Mouse (Mus musculus): ENCODE measurements around the gene Dazap1. TPM values are rescaled to one million over a fixed set of nuclear protein-coding genes. Genes with fewer than 3 reads are reported as not detected.

Dazap1 gene
- polyA plus RNA-seq, 1 experiment = 103 TPM

DNA sequence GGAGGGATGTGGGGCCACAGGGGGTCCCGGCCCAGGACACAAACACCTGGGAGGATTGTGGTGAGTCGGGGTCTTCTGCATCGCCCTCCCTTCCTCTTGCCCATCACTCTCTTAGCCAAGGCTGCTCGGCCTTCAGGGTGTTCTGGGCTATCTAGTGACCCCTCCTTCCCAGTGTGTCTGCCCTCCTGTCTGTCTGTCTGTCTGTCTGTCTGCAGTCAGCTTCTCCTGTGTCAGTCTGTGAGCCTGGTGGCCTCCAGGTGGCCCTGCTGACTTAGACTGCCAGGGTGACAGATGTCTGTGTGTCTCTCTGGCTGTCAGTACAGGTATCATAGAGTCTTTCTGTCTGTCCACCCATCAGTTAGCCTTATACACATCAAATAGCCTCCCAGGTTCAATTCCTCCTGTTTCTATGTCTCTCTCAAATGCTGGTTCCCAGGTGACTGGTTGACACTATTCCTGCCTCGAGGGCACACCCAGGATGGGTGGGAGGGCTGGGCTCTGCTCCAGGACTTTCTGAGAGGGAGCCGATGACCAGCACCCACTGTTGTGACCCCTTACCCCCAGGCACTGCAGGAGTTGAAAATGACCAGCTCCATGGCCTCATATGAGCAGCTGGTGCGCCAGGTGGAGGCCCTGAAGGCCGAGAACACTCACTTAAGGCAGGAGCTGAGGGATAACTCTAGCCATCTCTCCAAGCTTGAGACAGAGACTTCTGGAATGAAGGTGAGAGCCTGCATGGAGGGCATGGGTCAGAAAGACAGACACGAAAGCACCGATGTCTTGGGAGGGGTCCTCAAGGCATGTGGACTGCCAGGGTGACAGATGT is 40.2 kb downstream of the Dazap1 start:
- H3K4me1 ChIP-seq (ENCODE audit: control insufficient read depth, insufficient read depth, low read length) = no peaks in the 10 kb centered on the region
- TF ChIP-seq POLR2A (IDR thresholded peaks at IDR 0.05; ENCODE audit: borderline replicate concordance, low read depth, low read length) (no peak), CTCF (IDR thresholded peaks at IDR 0.05; ENCODE audit: low read depth, low read length) (no peak)
- no peak overlapping the region for H3K4me3 ChIP-seq (ENCODE audit: insufficient read depth, low read length)
- H3K27ac ChIP-seq (ENCODE audit: insufficient read depth, low read depth, low read length) = no peak overlapping the region

DNA sequence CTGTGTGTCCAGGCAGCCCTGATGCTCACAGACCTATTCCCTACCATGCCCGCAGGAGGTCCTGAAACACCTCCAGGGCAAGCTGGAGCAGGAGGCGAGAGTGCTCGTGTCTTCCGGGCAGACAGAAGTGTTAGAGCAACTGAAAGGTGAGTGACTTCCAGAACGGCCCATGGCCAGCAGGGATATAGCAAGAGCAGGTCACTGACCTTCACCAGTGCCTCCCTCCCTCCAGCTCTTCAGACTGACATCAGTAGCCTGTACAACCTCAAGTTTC is 40.7 kb downstream of the Dazap1 start:
- Histone ChIP-seq H3K4me1 (ENCODE audit: control insufficient read depth, insufficient read depth, low read length) (no peaks in the 10 kb centered on the region), H3K27ac (ENCODE audit: insufficient read depth, low read depth, low read length) (no peak overlapping the region), H3K4me3 (ENCODE audit: insufficient read depth, low read length) (no peak overlapping the region)
- TF ChIP-seq CTCF (IDR thresholded peaks at IDR 0.05; ENCODE audit: low read depth, low read length) = no peak
- TF ChIP-seq POLR2A (IDR thresholded peaks at IDR 0.05; ENCODE audit: borderline replicate concordance, low read depth, low read length) = no peak

DNA sequence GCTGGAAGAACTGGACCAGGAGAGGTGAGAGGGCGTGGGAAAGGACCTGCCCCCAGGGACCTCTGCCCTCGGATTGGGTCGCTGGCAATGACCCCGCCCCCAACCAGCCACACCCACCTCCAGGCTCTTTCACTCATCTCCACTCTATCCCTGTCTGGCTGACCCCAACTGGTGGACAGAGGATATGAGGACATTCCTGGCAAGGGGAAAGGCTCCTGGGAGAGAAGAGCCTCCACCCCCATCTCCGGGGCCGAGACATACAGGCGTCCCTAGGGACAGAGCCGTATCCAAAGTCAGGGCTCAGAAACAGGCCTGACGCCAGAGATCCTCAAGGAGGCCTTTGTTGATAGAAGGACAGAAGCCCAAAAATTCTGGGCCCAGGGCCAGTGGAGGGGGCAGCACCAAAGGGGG is 41.2 kb downstream of the Dazap1 start:
- TF ChIP-seq CTCF (IDR thresholded peaks at IDR 0.05; ENCODE audit: low read depth, low read length) = no peak
- H3K27ac ChIP-seq (ENCODE audit: insufficient read depth, low read depth, low read length) = no peak overlapping the region
- no peak overlapping the region for H3K4me3 ChIP-seq (ENCODE audit: insufficient read depth, low read length)
- no peaks in the 10 kb centered on the region for H3K4me1 ChIP-seq (ENCODE audit: control insufficient read depth, insufficient read depth, low read length)

DNA sequence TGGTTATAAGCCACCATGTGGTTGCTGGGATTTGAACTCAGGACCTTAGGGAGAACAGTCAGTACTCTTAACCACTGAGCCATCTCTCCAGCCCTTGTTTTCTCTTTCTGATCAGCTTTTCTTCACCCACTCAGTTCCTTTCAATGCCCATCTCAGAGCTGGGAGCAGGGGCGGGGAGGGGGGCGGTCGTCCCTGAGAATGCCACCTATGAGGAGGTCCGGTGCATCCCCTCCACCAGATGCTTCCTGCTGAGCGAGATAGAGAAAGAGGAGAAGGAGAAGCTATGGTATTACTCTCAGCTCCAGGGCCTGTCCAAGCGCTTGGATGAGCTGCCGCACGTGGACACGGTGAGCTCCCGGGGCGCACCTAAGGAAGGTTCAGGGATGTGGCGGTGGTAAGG is 43.2 kb downstream of the Dazap1 start:
- H3K4me1 ChIP-seq (ENCODE audit: control insufficient read depth, insufficient read depth, low read length) = no peaks in the 10 kb centered on the region
- TF ChIP-seq CTCF (IDR thresholded peaks at IDR 0.05; ENCODE audit: low read depth, low read length) (no peak), POLR2A (IDR thresholded peaks at IDR 0.05; ENCODE audit: borderline replicate concordance, low read depth, low read length) (no peak)
- H3K4me3 ChIP-seq (ENCODE audit: insufficient read depth, low read length) = peak overlapping the region; percentile 41
- no peak overlapping the region for H3K27ac ChIP-seq (ENCODE audit: insufficient read depth, low read depth, low read length)

DNA sequence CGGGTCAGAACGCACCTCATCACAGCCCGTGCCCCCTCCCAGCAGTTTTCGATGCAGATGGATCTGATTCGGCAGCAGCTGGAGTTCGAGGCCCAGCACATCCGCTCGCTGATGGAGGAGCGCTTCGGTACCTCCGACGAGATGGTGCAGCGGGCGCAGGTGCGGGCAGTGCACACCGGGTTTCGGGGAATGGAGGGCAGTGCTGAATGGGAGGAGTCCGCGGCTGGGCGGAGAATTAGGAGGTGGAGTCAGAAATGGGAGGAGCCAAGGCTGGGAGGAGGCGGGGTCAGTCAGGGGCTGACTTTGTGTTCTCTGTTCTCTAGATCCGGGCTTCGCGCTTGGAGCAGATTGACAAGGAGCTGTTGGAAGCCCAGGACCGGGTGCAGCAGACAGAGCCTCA is 43.6 kb downstream of the Dazap1 start:
- no peaks in the 10 kb centered on the region for H3K4me1 ChIP-seq (ENCODE audit: control insufficient read depth, insufficient read depth, low read length)
- no peak for TF ChIP-seq POLR2A (IDR thresholded peaks at IDR 0.05; ENCODE audit: borderline replicate concordance, low read depth, low read length)
- TF ChIP-seq CTCF (IDR thresholded peaks at IDR 0.05; ENCODE audit: low read depth, low read length) = no peak
- H3K4me3 ChIP-seq (ENCODE audit: insufficient read depth, low read length) = peak overlapping the region; percentile 41
- no peak overlapping the region for H3K27ac ChIP-seq (ENCODE audit: insufficient read depth, low read depth, low read length)

DNA sequence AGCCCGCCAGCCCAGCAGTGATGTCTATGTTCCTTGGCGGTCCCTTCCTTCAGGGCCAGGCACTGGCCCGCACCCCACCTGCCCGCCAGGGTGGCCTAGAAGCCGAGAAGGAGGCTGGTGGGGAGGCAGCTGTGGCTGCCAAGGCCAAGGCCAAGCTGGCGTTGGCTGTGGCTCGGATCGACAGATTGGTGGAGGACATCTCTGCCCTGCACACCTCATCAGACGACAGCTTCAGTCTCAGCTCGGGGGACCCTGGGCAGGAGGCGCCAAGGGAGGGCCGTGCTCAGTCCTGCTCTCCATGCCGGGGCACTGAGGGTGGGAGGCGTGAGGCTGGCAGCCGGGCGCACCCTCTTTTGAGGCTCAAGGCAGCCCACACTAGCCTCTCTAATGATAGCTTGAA is 50.3 kb downstream of the Dazap1 start:
- TF ChIP-seq POLR2A (IDR thresholded peaks at IDR 0.05; ENCODE audit: borderline replicate concordance, low read depth, low read length) (no peak), CTCF (IDR thresholded peaks at IDR 0.05; ENCODE audit: low read depth, low read length) (no peak)
- Histone ChIP-seq H3K27ac (ENCODE audit: insufficient read depth, low read depth, low read length) (no peak overlapping the region), H3K4me1 (ENCODE audit: control insufficient read depth, insufficient read depth, low read length) (peaks cover 10% of the 10 kb centered on the region), H3K4me3 (ENCODE audit: insufficient read depth, low read length) (no peak overlapping the region)

DNA sequence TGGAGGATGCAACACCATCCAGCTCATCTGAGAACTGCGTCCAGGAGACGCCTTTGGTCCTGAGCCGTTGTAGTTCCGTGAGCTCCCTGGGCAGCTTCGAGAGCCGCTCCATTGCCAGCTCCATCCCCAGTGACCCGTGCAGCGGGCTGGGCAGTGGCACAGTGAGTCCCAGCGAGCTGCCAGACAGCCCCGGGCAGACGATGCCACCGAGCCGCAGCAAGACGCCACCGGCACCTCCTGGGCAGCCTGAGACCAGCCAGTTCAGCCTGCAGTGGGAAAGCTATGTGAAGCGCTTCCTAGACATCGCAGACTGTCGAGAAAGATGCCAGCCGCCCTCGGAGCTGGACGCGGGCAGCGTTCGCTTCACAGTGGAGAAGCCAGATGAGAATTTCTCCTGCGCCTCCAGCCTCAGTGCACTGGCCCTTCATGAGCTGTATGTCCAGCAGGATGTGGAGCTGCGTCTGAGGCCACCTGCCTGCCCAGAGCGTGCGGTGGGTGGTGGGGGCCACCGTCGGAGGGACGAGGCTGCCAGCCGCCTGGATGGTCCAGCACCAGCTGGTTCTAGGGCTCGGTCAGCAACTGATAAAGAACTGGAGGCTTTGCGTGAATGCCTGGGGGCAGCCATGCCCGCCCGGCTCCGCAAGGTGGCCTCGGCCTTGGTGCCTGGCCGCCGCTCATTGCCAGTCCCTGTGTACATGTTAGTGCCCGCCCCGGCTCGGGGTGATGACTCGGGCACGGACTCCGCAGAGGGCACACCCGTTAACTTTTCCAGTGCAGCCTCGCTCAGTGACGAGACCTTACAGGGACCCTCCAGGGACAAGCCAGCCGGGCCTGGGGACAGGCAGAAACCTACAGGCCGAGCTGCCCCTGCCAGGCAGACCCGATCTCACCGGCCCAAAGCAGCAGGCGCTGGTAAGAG is 51.6 kb downstream of the Dazap1 start:
- TF ChIP-seq CTCF (IDR thresholded peaks at IDR 0.05; ENCODE audit: low read depth, low read length) (no peak), POLR2A (IDR thresholded peaks at IDR 0.05; ENCODE audit: borderline replicate concordance, low read depth, low read length) (no peak)
- Histone ChIP-seq H3K27ac (ENCODE audit: insufficient read depth, low read depth, low read length) (no peak overlapping the region), H3K4me1 (ENCODE audit: control insufficient read depth, insufficient read depth, low read length) (peaks cover 13% of the 10 kb centered on the region), H3K4me3 (ENCODE audit: insufficient read depth, low read length) (no peak overlapping the region)

DNA sequence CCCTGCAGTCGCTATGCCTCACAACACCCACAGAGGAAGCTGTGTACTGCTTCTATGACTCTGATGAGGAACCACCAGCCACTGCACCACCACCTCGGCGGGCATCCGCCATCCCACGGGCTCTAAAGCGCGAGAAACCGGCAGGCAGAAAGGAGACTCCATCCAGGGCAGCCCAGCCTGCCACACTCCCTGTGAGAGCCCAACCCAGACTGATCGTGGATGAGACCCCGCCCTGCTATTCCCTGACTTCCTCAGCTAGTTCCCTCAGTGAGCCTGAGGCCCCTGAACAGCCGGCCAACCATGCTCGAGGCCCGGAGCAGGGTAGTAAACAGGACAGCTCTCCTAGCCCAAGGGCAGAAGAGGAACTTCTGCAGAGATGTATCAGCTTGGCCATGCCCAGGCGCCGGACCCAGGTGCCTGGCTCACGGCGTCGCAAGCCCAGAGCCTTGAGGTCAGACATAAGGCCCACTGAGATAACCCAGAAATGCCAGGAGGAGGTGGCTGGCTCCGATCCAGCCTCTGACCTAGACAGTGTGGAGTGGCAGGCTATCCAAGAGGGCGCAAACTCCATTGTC is 52.4 kb downstream of the Dazap1 start:
- no peak overlapping the region for H3K27ac ChIP-seq (ENCODE audit: insufficient read depth, low read depth, low read length)
- no peak overlapping the region for H3K4me3 ChIP-seq (ENCODE audit: insufficient read depth, low read length)
- no peak for TF ChIP-seq CTCF (IDR thresholded peaks at IDR 0.05; ENCODE audit: low read depth, low read length)
- no peak for TF ChIP-seq POLR2A (IDR thresholded peaks at IDR 0.05; ENCODE audit: borderline replicate concordance, low read depth, low read length)
- peaks cover 13% of the 10 kb centered on the region for H3K4me1 ChIP-seq (ENCODE audit: control insufficient read depth, insufficient read depth, low read length)

DNA sequence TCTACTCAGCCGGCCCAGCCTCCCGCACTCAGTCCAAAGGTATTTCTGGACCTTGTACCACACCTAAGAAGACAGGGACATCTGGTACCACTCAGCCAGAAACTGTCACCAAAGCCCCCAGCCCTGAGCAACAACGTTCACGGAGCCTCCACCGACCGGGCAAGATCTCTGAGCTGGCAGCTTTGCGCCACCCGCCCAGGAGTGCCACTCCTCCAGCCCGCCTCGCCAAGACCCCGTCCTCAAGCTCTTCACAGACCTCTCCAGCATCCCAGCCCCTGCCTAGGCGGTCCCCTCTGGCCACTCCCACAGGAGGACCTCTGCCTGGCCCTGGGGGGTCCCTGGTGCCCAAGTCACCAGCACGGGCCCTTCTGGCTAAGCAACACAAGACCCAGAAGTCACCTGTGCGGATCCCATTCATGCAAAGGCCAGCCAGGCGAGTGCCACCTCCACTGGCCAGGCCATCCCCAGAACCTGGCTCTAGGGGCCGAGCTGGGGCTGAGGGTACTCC is 53.3 kb downstream of the Dazap1 start:
- Histone ChIP-seq H3K4me1 (ENCODE audit: control insufficient read depth, insufficient read depth, low read length) (peaks cover 18% of the 10 kb centered on the region), H3K27ac (ENCODE audit: insufficient read depth, low read depth, low read length) (no peak overlapping the region), H3K4me3 (ENCODE audit: insufficient read depth, low read length) (no peak overlapping the region)
- no peak for TF ChIP-seq CTCF (IDR thresholded peaks at IDR 0.05; ENCODE audit: low read depth, low read length)
- TF ChIP-seq POLR2A (IDR thresholded peaks at IDR 0.05; ENCODE audit: borderline replicate concordance, low read depth, low read length) = no peak

DNA sequence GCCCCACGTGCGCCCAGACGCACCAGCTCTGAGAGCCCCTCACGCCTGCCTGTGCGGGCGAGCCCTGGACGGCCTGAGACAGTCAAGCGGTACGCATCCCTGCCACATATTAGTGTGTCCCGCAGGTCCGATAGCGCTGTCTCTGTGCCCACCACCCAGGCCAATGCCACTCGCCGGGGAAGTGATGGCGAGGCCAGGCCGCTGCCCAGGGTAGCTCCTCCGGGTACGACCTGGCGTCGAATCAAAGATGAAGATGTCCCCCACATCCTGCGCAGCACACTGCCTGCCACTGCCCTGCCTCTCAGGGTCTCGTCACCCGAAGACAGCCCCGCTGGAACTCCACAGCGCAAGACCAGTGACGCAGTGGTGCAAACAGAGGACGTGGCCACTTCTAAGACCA is 54.0 kb downstream of the Dazap1 start:
- TF ChIP-seq CTCF (IDR thresholded peaks at IDR 0.05; ENCODE audit: low read depth, low read length) (no peak), POLR2A (IDR thresholded peaks at IDR 0.05; ENCODE audit: borderline replicate concordance, low read depth, low read length) (no peak)
- peaks cover 19% of the 10 kb centered on the region for H3K4me1 ChIP-seq (ENCODE audit: control insufficient read depth, insufficient read depth, low read length)
- no peak overlapping the region for H3K27ac ChIP-seq (ENCODE audit: insufficient read depth, low read depth, low read length)
- no peak overlapping the region for H3K4me3 ChIP-seq (ENCODE audit: insufficient read depth, low read length)

Measured in bone marrow macrophage, adult 2 months (primary cell).